Mouse (Mus musculus): ENCODE measurements around the gene Smap1. TPM values are rescaled to one million over a fixed set of nuclear protein-coding genes. Genes with fewer than 3 reads are reported as not detected.
A peak's percentile ranks its signal among the peaks of the same experiment; 100 is the strongest.

Gene Smap1
- polyA plus RNA-seq, 1 experiment from 2014 or later = 14.7 TPM

DNA sequence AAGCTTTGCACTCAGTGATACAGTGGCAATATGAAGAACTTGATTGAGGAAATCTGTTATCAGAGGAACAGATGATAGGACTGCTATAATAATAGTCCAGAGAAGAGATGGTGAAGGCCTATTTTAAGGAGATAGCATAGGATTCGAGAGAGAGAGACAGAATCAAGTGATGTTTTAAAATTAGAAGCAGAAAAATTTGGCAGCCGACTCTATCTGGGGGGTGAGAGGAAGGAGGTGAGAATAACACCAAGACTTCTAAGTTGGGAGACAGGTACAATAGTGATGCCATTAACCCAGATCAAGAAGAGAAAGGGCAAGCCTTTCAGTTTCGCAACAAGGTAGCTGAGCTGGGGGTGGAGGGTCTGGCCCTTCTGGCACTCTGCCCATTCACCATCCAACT, 6.3 kb upstream of the Smap1 start:
- Histone ChIP-seq H3K4me2 (ENCODE audit: low read depth, low read length) (no peak overlapping the region), H3K9me3 (replicated peaks; ENCODE audit: control insufficient read depth, low read length) (no peaks in the 10 kb centered on the region), H3K4me1 (ENCODE audit: control insufficient read depth, low read depth, low read length) (no peaks in the 10 kb centered on the region), H3K36me3 (ENCODE audit: control insufficient read depth, insufficient read depth) (no peaks in the 10 kb centered on the region), H3K27ac (ENCODE audit: low read length) (no peak overlapping the region), H3K9ac (ENCODE audit: low read depth, low read length) (no peak overlapping the region), H3K4me3 (ENCODE audit: low read depth, low read length) (no peak overlapping the region), H3K27me3 (ENCODE audit: control insufficient read depth, insufficient read depth, low read depth, low read length) (no peaks in the 10 kb centered on the region)
- ATAC-seq (ENCODE audit: low read depth) = no peak
- 62% methylated on average over 3 of the region's 3 CpGs for WGBS (ENCODE audit: insufficient replicate concordance)

DNA sequence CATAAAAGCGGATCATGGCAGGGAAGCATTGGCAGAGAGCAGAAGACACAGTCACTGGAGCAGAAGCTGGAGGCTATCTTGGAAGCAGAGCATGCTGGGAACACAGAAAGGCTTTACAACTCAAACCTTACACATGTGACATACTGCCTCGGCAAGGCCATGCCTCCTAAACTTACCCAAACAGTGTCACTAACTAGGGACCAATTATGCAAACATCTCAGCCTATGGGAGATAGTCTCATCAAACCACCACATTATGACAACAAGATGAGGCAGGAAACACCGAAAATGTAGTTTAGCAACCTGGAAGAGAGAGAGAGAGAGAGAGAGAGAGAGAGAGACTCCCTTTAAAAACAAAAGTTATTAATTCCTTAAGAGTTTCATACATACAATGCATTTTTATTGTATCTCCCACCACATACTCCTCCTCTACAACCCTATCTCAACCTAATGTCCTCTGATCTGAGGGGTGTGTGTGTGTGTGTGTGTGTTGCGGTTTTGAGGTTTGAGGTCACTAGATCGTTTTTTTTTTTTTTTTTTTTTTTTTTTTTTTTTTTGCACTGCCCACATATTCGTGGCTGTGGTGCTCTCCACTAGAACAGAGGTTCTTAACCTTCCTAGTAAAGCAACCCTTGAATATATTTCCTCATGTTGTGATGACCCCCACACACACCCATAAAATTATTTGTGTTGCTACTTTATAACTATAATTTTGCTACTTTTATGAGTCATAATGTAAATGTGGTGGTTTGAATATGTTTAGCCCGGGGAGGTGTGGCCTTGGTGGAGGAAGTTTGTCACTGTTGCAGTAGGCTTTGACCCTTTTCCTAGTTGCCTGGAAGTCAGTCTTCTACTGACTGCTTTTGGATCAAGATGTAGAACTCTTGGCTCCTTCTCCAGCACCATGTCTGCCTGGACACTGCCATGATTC, 1.9 kb upstream of the Smap1 start:
- Histone ChIP-seq H3K4me3 (ENCODE audit: low read depth, low read length) (no peak overlapping the region), H3K36me3 (ENCODE audit: control insufficient read depth, insufficient read depth) (no peaks in the 10 kb centered on the region), H3K4me2 (ENCODE audit: low read depth, low read length) (no peak overlapping the region), H3K9ac (ENCODE audit: low read depth, low read length) (no peak overlapping the region), H3K9me3 (replicated peaks; ENCODE audit: control insufficient read depth, low read length) (no peaks in the 10 kb centered on the region), H3K27me3 (ENCODE audit: control insufficient read depth, insufficient read depth, low read depth, low read length) (no peaks in the 10 kb centered on the region), H3K4me1 (ENCODE audit: control insufficient read depth, low read depth, low read length) (peaks cover 14% of the 10 kb centered on the region), H3K27ac (ENCODE audit: low read length) (no peak overlapping the region)
- ATAC-seq (ENCODE audit: low read depth) = no peak
- 44% methylated on average over 7 of the region's 7 CpGs for WGBS (ENCODE audit: insufficient replicate concordance)

DNA sequence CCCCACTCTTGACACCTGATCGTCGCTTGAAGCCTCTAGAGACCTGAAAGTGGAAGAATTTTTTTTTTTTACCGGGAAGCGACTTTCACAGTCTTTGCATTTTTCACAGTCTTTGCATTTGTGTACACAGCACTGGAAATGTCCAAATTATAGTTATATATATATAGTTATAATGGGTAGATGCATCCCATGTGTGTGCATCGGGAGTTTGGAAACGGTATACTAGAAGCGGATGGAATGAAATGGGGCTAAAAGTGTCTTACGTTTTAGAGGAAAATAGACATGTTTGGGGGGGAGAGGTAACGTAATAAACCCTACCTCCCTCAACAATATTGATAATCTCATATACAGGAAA, 390 bp upstream of the Smap1 start:
- H3K27ac ChIP-seq (ENCODE audit: low read length) = no peak overlapping the region; the same call in 1 of the 2 replicates
- no peaks in the 10 kb centered on the region for H3K27me3 ChIP-seq (ENCODE audit: control insufficient read depth, insufficient read depth, low read depth, low read length)
- ATAC-seq (ENCODE audit: low read depth) = no peak
- peak overlapping the region; percentile 97 for H3K4me3 ChIP-seq (ENCODE audit: low read depth, low read length)
- no peaks in the 10 kb centered on the region for H3K36me3 ChIP-seq (ENCODE audit: control insufficient read depth, insufficient read depth)
- peak overlapping the region; percentile 90 for H3K4me2 ChIP-seq (ENCODE audit: low read depth, low read length)
- peaks cover 20% of the 10 kb centered on the region for H3K4me1 ChIP-seq (ENCODE audit: control insufficient read depth, low read depth, low read length)
- H3K9ac ChIP-seq (ENCODE audit: low read depth, low read length) = peak overlapping the region; percentile 61
- WGBS (ENCODE audit: insufficient replicate concordance) = 25% methylated on average over 9 of the region's 9 CpGs
- no peaks in the 10 kb centered on the region for H3K9me3 ChIP-seq (replicated peaks; ENCODE audit: control insufficient read depth, low read length)

DNA sequence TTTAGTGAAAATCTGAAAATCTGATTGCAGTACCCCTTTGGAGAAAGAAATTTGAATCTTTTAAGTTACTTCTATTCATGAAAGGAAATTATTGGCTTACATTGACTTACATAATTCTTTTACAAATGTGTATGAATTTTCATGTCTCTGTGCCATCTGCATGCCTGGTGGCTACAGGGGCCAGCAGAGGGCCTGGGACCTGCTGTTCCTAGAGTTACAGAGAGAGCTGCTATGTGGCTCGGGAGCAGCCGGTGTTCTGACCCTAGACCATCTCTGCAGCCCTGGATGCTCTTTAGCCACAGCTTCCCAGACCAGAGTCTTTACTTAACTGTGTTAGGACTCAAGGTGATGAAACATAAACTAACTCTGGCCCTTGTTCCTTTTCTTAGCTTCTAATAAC, 1.8 kb downstream of the Smap1 start:
- H3K4me1 ChIP-seq (ENCODE audit: control insufficient read depth, low read depth, low read length) = peaks cover 37% of the 10 kb centered on the region
- WGBS (ENCODE audit: insufficient replicate concordance) = 30% methylated on average over 2 of the region's 2 CpGs
- H3K27me3 ChIP-seq (ENCODE audit: control insufficient read depth, insufficient read depth, low read depth, low read length) = no peaks in the 10 kb centered on the region
- peak overlapping the region; percentile 46 for H3K4me3 ChIP-seq (ENCODE audit: low read depth, low read length)
- no peaks in the 10 kb centered on the region for H3K36me3 ChIP-seq (ENCODE audit: control insufficient read depth, insufficient read depth)
- H3K4me2 ChIP-seq (ENCODE audit: low read depth, low read length) = peak overlapping the region; percentile 64
- peak overlapping the region; percentile 44; the same call in 1 of the 2 replicates for H3K27ac ChIP-seq (ENCODE audit: low read length)
- no peak for ATAC-seq (ENCODE audit: low read depth)
- H3K9ac ChIP-seq (ENCODE audit: low read depth, low read length) = peak overlapping the region; percentile 24; the same call in 1 of the 2 replicates
- H3K9me3 ChIP-seq (replicated peaks; ENCODE audit: control insufficient read depth, low read length) = no peaks in the 10 kb centered on the region

DNA sequence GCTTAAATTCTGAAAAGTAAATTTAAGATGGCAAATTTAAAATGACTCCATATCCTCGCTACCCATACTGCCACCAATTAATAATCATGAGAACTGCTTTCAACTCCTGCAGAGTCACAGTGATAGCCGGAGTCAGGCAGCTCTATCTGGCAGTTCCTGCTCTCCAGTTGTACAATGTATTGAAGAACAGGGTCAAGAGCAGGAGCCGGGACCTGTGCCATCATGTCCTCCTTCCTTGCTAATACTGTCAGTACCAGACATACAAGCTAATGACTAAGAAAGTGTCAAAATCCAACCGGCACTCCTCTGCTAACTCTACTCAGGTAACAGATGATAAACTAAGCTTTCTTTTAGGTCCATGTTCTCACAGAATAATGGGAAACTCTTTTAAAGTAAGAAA, 3.0 kb downstream of the Smap1 start:
- H3K4me3 ChIP-seq (ENCODE audit: low read depth, low read length) = no peak overlapping the region
- no peak overlapping the region for H3K27ac ChIP-seq (ENCODE audit: low read length)
- H3K9ac ChIP-seq (ENCODE audit: low read depth, low read length) = no peak overlapping the region
- no peaks in the 10 kb centered on the region for H3K9me3 ChIP-seq (replicated peaks; ENCODE audit: control insufficient read depth, low read length)
- H3K4me1 ChIP-seq (ENCODE audit: control insufficient read depth, low read depth, low read length) = peaks cover 38% of the 10 kb centered on the region
- H3K36me3 ChIP-seq (ENCODE audit: control insufficient read depth, insufficient read depth) = no peaks in the 10 kb centered on the region
- ATAC-seq (ENCODE audit: low read depth) = no peak
- H3K4me2 ChIP-seq (ENCODE audit: low read depth, low read length) = no peak overlapping the region
- no peaks in the 10 kb centered on the region for H3K27me3 ChIP-seq (ENCODE audit: control insufficient read depth, insufficient read depth, low read depth, low read length)
- 68% methylated on average over 4 of the region's 4 CpGs for WGBS (ENCODE audit: insufficient replicate concordance)

DNA sequence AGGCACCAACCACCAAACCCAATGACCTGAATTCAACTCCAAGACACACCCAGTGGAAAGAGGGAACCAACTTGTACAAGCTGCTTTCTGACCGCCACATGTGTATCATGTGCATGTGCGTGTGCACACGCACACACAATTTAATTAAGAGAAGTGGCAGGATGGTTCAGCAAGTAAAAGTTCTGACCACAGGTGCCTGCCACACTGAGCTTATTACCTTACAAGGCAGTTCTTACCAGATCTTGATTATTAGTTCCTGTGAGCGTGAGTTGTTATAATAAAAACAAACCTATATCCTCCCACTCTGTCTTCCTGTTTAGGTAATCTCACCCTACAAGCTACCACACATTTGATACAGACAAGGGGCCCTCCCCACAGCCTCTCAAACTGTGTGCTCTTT, 6.6 kb downstream of the Smap1 start:
- ATAC-seq (ENCODE audit: low read depth) = peak; percentile 36; the same call in 1 of the 2 replicates
- Histone ChIP-seq H3K4me2 (ENCODE audit: low read depth, low read length) (no peak overlapping the region), H3K27me3 (ENCODE audit: control insufficient read depth, insufficient read depth, low read depth, low read length) (no peaks in the 10 kb centered on the region), H3K4me1 (ENCODE audit: control insufficient read depth, low read depth, low read length) (peaks cover 29% of the 10 kb centered on the region), H3K27ac (ENCODE audit: low read length) (no peak overlapping the region), H3K36me3 (ENCODE audit: control insufficient read depth, insufficient read depth) (no peaks in the 10 kb centered on the region), H3K4me3 (ENCODE audit: low read depth, low read length) (no peak overlapping the region), H3K9me3 (replicated peaks; ENCODE audit: control insufficient read depth, low read length) (no peaks in the 10 kb centered on the region), H3K9ac (ENCODE audit: low read depth, low read length) (no peak overlapping the region)
- WGBS (ENCODE audit: insufficient replicate concordance) = 32% methylated on average over 4 of the region's 4 CpGs

DNA sequence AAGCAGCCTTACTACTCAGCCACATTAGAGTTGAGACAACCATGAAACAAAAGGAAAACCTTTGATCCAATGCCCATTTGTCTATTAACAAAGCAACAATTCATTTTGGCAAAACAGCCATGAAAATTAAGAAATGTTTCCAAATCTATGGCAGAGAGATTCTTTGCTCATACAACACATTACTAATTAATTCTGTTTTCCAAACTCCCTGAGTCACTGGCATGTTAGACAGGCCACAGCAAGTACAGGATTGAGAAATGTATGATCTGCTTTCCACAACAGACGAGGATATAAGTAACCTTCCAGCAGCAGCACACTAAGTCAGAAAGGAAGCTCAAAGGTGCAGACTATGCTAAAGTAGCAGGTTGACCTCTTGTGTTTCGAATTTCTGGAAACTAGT, 9.1 kb downstream of the Smap1 start:
- H3K4me3 ChIP-seq (ENCODE audit: low read depth, low read length) = no peak overlapping the region
- H3K36me3 ChIP-seq (ENCODE audit: control insufficient read depth, insufficient read depth) = no peaks in the 10 kb centered on the region

DNA sequence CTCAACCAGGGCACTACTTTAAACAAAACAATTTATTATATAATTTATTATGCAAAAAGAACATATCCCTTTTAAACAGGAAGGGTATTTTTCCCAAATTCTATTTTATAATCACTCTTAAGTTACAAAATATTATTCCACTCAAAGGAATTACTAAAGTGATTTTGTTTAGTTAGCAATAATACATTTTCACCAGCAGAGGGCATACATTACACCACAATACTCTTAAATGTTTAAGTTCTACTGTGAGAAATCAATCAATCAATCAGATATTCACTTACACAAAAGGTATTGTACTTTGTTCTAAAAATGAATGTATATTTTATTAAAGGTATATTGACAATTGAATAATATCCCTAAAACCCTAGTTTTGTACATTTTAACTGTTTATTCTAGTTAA, 16.0 kb downstream of the Smap1 start:
- Histone ChIP-seq H3K4me3 (ENCODE audit: low read depth, low read length) (no peak overlapping the region), H3K36me3 (ENCODE audit: control insufficient read depth, insufficient read depth) (no peaks in the 10 kb centered on the region), H3K4me2 (ENCODE audit: low read depth, low read length) (no peak overlapping the region), H3K9ac (ENCODE audit: low read depth, low read length) (no peak overlapping the region), H3K4me1 (ENCODE audit: control insufficient read depth, low read depth, low read length) (peaks cover 7% of the 10 kb centered on the region), H3K27ac (ENCODE audit: low read length) (no peak overlapping the region), H3K9me3 (replicated peaks; ENCODE audit: control insufficient read depth, low read length) (no peaks in the 10 kb centered on the region), H3K27me3 (ENCODE audit: control insufficient read depth, insufficient read depth, low read depth, low read length) (no peaks in the 10 kb centered on the region)
- no peak for ATAC-seq (ENCODE audit: low read depth)

More for the DNA sequence above, 9.1 kb downstream of the Smap1 start:
- H3K9me3 ChIP-seq (replicated peaks; ENCODE audit: control insufficient read depth, low read length) = no peaks in the 10 kb centered on the region
- WGBS (ENCODE audit: insufficient replicate concordance) = 63% methylated on average over 2 of the region's 2 CpGs
- ATAC-seq (ENCODE audit: low read depth) = no peak
- H3K4me1 ChIP-seq (ENCODE audit: control insufficient read depth, low read depth, low read length) = peaks cover 23% of the 10 kb centered on the region
- H3K9ac ChIP-seq (ENCODE audit: low read depth, low read length) = no peak overlapping the region
- no peaks in the 10 kb centered on the region for H3K27me3 ChIP-seq (ENCODE audit: control insufficient read depth, insufficient read depth, low read depth, low read length)
- no peak overlapping the region for H3K4me2 ChIP-seq (ENCODE audit: low read depth, low read length)
- no peak overlapping the region for H3K27ac ChIP-seq (ENCODE audit: low read length)

DNA sequence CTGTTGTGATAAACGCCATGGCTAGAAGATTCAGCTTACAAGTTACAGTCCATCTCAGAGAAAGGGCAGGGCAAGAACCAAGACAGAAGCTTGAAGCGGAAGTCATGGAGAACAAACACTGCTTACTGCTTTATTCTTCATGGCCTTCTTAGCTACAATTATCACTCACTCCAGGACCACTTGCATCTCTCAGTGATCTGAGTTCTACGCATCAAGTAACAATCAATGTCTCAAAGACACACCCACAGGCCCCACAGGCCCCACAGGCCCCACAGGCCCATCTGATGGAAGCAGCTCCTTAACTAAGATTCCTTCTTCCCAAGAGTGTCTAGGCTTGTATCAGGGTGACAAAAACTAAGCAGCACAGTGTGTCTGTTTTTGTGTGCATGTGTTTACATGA, 18.8 kb downstream of the Smap1 start:
- 61% methylated on average over 3 of the region's 3 CpGs for WGBS (ENCODE audit: insufficient replicate concordance)
- H3K9ac ChIP-seq (ENCODE audit: low read depth, low read length) = no peak overlapping the region
- peaks cover 15% of the 10 kb centered on the region for H3K4me1 ChIP-seq (ENCODE audit: control insufficient read depth, low read depth, low read length)
- no peaks in the 10 kb centered on the region for H3K27me3 ChIP-seq (ENCODE audit: control insufficient read depth, insufficient read depth, low read depth, low read length)
- no peak overlapping the region for H3K4me2 ChIP-seq (ENCODE audit: low read depth, low read length)
- H3K27ac ChIP-seq (ENCODE audit: low read length) = no peak overlapping the region
- H3K4me3 ChIP-seq (ENCODE audit: low read depth, low read length) = no peak overlapping the region
- ATAC-seq (ENCODE audit: low read depth) = no peak
- no peaks in the 10 kb centered on the region for H3K9me3 ChIP-seq (replicated peaks; ENCODE audit: control insufficient read depth, low read length)
- no peaks in the 10 kb centered on the region for H3K36me3 ChIP-seq (ENCODE audit: control insufficient read depth, insufficient read depth)

Data from liver, embryonic 16.5 days (tissue).